Mouse (Mus musculus) left cerebral cortex, postnatal 4 days (tissue): ENCODE data around the gene Rimbp3. TPM values are rescaled to one million over a fixed set of nuclear protein-coding genes. Genes with fewer than 3 reads are reported as not detected.

Experiments used
- DNase-seq: peaks from one replicate; pipeline ENCODE4 v3.0.0-alpha.2; 2022
- intact Hi-C: fragments of 180-260 bp; cut with DNase I; formaldehyde crosslinking; loops from one replicate; pipeline ENCODE4 v1.15.1; 2025
- total RNA-seq, 2 experiments: library from RNA; stranded (reverse); gene quantifications; 2 replicates each; pipeline ENCODE4 v1.2.3; 2021

Gene Rimbp3
- total RNA-seq, 2 experiments from 2014 or later = 2.8 to 3.2 TPM

DNA sequence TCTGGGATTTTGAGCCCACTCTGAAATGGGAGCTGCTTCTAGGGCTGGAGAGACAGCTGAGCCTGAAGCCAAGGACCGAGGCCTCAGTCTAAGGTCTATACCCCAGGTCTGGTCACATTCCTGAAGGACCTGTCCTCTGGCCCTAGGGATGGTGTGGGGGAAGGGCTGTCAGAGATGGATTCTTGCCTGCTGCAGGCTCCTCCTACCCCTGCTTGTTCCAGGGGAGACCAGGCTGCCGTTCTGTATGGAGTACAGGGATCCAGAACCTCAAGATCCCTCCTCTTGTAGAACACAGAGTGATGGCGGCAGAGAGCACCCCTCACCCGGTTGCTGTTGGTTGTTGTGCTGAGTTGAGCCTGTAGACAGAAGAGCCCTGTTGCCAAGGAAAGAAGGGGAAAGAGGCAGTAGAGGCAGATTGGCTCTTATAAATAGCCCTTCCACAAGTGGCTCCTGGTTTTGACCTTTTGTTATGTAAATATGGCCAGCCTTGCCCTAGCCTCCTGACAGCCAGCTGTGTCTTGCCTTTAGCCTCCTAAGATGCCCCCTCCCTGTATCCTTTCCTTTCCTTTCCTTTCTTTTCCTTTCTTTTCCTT is 45.7 kb downstream of the Rimbp3 start:
- intact Hi-C loops = no loop called here
- no peak for DNase-seq

DNA sequence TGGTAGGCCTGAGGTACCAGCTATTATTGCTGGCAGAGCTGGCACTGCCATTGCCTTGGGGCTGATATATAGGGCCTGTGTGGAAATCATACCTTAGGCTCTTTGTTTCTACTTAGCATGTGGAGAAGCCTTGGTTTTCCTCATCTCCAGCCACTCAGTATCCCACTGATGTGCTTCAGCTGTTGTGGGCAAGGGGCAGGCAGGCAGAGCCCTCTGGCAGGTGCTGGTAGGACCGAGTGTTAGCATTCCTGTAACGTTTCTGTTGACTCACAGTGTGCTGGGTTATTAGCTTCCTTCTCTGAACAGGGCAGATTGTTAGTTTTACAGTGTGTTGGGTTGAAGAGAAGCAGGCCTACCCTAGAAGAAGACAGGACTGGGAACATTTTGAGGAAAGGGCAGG is 46.9 kb downstream of the Rimbp3 start:
- no peak for DNase-seq
- intact Hi-C loops = no loop called here

DNA sequence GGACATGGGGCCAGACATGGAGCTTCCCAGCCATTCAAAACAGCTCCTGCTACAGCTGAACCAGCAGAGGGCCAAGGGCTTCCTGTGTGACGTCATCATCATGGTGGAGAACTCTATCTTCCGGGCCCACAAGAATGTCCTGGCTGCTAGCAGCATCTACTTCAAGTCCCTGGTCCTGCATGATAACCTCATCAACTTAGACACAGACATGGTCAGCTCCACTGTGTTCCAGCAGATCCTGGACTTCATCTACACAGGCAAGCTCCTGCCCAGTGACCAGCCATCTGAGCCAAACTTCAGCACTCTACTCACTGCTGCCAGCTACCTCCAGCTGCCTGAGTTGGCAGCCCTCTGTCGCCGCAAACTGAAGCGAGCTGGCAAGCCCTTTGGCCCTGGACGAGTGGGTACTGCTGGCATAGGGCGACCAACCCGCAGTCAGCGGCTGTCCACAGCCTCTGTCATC is 49.0 kb downstream of the Rimbp3 start:
- intact Hi-C loops = no loop called here
- peak; percentile 90 for DNase-seq

DNA sequence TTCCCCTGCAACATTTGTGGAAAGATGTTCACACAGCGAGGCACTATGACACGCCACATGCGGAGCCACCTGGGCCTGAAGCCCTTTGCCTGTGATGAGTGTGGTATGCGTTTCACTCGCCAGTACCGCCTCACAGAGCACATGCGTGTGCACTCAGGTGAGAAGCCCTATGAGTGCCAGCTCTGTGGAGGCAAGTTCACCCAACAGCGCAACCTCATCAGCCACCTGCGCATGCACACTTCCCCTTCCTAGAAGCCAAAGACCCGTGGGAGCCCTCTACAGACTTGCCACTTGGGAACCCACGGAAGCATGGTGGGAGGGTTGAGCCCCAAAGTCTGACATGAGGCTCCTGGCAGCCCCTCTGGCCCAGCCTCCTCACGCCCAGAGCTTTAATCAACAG is 50.5 kb downstream of the Rimbp3 start:
- intact Hi-C loops = no loop called here
- no peak for DNase-seq

DNA sequence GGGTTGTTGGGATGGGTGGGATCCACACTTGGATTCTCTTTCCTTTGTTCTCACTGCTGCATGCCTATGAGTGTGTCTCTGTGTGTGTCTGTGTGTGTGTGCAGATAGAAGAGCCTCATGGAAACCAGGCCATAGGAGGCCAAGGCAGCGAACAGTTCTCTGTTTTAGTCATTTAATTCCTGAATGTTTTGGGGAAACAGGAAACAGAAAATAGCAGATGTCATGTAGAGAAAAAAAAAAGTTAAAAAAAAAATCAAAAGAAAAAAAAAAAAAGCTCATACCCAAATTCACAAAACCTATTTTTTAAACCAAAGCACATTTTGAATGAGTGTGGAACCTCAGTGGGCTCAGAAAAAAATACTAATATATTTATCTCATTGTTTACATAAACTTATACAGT is 52.9 kb downstream of the Rimbp3 start:
- intact Hi-C loops = no loop called here

More for the DNA sequence above, 52.9 kb downstream of the Rimbp3 start:
- DNase-seq = no peak

Other genes starting within 250 kb of the Rimbp3 start
- gene Mapk1, start 225.2 kb upstream of the Rimbp3 start, total RNA-seq = 100 to 1,000 TPM; 284 to 293 TPM
- gene Ypel1, start 138.9 kb upstream of the Rimbp3 start, total RNA-seq = 100 to 1,000 TPM; 102 to 114 TPM
- 10 to 100 TPM; 88.3 to 91.9 TPM for gene Ppil2, start 97.3 kb upstream of the Rimbp3 start, total RNA-seq
- 1 to 10 TPM; 4.8 to 6.1 TPM for gene 2610318N02Rik, start 83.4 kb upstream of the Rimbp3 start, total RNA-seq
- gene Sdf2l1, start 76.2 kb upstream of the Rimbp3 start, total RNA-seq = 10 to 100 TPM; 10.8 to 12.6 TPM
- gene Ydjc, start 64.0 kb upstream of the Rimbp3 start, total RNA-seq = 10 to 100 TPM; 71.3 to 74.5 TPM
- 1 to 10 TPM; 8.9 to 9.3 TPM for gene Ccdc116, start 61.4 kb upstream of the Rimbp3 start, total RNA-seq
- 100 to 1,000 TPM; 161 to 164 TPM for gene Ube2l3, start 6.0 kb upstream of the Rimbp3 start, total RNA-seq
- gene Hic2, start 25.0 kb downstream of the Rimbp3 start, total RNA-seq = 10 to 100 TPM; 11.5 to 13.1 TPM
- gene Tmem191c, start 67.5 kb downstream of the Rimbp3 start, total RNA-seq = 10 to 100 TPM; 78.9 to 82.4 TPM
- gene Serpind1, start 122.8 kb downstream of the Rimbp3 start, total RNA-seq = 1 to 10 TPM; 2.7 to 2.8 TPM
- 10 to 100 TPM; 33.7 to 35.0 TPM for gene Snap29, start 197.4 kb downstream of the Rimbp3 start, total RNA-seq
- gene Pi4ka, start 197.7 kb downstream of the Rimbp3 start, total RNA-seq = 100 to 1,000 TPM; 150 to 152 TPM
- 10 to 100 TPM; 35.7 to 35.8 TPM for gene Crkl, start 243.4 kb downstream of the Rimbp3 start, total RNA-seq